Mouse (Mus musculus) hindbrain, embryonic 15.5 days (tissue): ENCODE data around the gene Mylip. TPM values are rescaled to one million over a fixed set of nuclear protein-coding genes. Genes with fewer than 3 reads are reported as not detected.

Experiments
- ATAC-seq: fragments of 200-750 bp; cut with Nextera tagmentation; 2 replicates; pipeline ENCODE4 v1.8.0; 2017; ENCODE audit warnings: low read depth, moderate number of reproducible peaks, moderate TSS enrichment; ENCODE audit not compliant: low FRiP score
- H3K27ac ChIP-seq: fragments of 300-500 bp; sonication (generic); replicated peaks from 2 replicates; pipeline ENCODE4 v1.5.1; 2015; ENCODE audit warnings: mild to moderate bottlenecking, inconsistent platforms
- H3K27me3 ChIP-seq: fragments of 300-500 bp; sonication (generic); 2 replicates; pipeline ENCODE4 v1.6.1; 2015; ENCODE audit warnings: control low read depth, inconsistent platforms
- H3K36me3 ChIP-seq: fragments of 300-500 bp; sonication (generic); 2 replicates; pipeline ENCODE4 v1.6.1; 2015; ENCODE audit warnings: control low read depth, inconsistent platforms
- H3K4me1 ChIP-seq: fragments of 300-500 bp; sonication (generic); replicated peaks from 2 replicates; pipeline ENCODE4 v1.6.1; 2015; ENCODE audit warnings: control low read depth, inconsistent platforms
- H3K4me2 ChIP-seq: fragments of 300-500 bp; sonication (generic); 2 replicates; pipeline ENCODE4 v1.6.1; 2015; ENCODE audit warnings: moderate library complexity, mild to moderate bottlenecking, inconsistent platforms
- H3K4me3 ChIP-seq: fragments of 300-500 bp; sonication (generic); 2 replicates; pipeline ENCODE4 v1.5.1; 2015; ENCODE audit warnings: mild to moderate bottlenecking, inconsistent platforms
- H3K9ac ChIP-seq: fragments of 300-500 bp; sonication (generic); 2 replicates; pipeline ENCODE4 v1.6.1; 2015; ENCODE audit warnings: inconsistent platforms
- H3K9me3 ChIP-seq: fragments of 300-500 bp; sonication (generic); 2 replicates; pipeline ENCODE4 v1.6.1; 2016; ENCODE audit warnings: control low read depth, inconsistent platforms
- WGBS: fragments of 180-500 bp; shearing (Covaris S2); methylation state at CpG from one replicate; pipeline ENCODE4 v1.1.7; 2015; 5-methylcytosine and 5-hydroxymethylcytosine counted together
- polyA plus RNA-seq: library from polyadenylated mRNA; unstranded; fragments of >200 nt; fragmentation: Nextera tagmentation; extraction: Ambion mirVana; gene quantifications from 2 replicates; pipeline ENCODE4 v1.2.1, GENCODE M21; 2015

Gene Mylip
- polyA plus RNA-seq, 1 experiment from 2014 or later = 7.3 TPM

DNA sequence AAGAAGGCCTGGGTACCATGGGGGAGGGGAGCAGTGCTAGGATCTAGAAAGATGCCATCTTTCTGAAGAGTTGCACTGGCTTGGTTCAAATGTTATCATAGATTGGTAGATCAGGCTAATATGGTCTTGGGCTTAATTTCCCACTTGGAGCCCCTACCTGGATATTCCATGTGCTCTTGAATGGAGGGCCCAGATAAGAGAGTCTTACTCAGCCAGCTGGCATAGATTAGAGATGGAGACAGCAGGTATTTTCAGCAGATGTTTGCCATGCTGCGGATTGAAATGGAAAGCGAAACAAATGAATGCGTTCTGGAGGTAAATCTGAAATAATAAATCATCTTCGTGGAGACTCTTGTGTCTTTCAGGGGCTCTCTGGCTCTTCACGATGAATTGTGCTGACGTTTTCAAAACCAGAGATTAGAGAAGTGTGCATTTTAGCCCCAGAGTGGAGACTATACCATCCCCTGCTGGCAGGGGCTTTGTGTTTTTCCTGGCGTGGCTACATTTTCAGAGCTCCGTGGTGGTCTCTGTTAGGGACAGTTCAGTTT is 4.8 kb downstream of the Mylip start:
- Histone ChIP-seq H3K9ac (no peak overlapping the region), H3K4me1 (peaks cover 47% of the 10 kb centered on the region), H3K4me2 (no peak overlapping the region), H3K27me3 (no peaks in the 10 kb centered on the region), H3K4me3 (no peak overlapping the region), H3K9me3 (no peaks in the 10 kb centered on the region), H3K27ac (no peak overlapping the region), H3K36me3 (no peaks in the 10 kb centered on the region)
- 54% methylated on average over 8 of the region's 8 CpGs for WGBS
- ATAC-seq = no peak

DNA sequence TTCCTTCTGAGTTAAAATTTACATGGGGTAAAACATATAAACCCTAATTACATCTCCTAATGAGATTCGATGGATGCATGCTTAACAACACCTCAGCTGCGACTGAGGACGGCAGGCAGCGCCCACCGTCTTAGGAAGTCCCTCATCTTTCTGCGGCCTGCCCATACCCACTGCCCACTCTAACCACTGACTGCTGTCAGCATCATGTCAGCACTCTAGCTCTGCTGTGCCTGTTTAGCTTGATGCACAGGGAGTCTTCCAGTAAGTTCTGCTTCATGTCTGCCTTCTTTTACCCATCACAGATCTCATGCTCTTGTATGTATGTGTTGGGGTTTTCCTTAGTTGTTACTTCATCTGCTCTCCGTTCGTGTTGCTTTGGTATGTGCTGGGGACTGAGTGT is 7.2 kb downstream of the Mylip start:
- WGBS = 83% methylated on average over 8 of the region's 8 CpGs
- H3K9ac ChIP-seq = no peak overlapping the region
- no peak overlapping the region for H3K27ac ChIP-seq
- H3K4me2 ChIP-seq = no peak overlapping the region
- H3K27me3 ChIP-seq = no peaks in the 10 kb centered on the region
- no peak for ATAC-seq
- H3K4me1 ChIP-seq = peaks cover 30% of the 10 kb centered on the region
- H3K4me3 ChIP-seq = no peak overlapping the region
- H3K9me3 ChIP-seq = no peaks in the 10 kb centered on the region
- no peaks in the 10 kb centered on the region for H3K36me3 ChIP-seq

GRCm38 (mm10) chr13:45397240-45397639 is 7.7 kb downstream of the Mylip start:
- H3K4me3 ChIP-seq = no peak overlapping the region
- H3K4me2 ChIP-seq = no peak overlapping the region
- ATAC-seq = no peak
- H3K4me1 ChIP-seq = peaks cover 26% of the 10 kb centered on the region
- H3K36me3 ChIP-seq = no peaks in the 10 kb centered on the region
- H3K9ac ChIP-seq = no peak overlapping the region
- 25% methylated on average over 5 of the region's 5 CpGs for WGBS
- no peaks in the 10 kb centered on the region for H3K27me3 ChIP-seq
- no peaks in the 10 kb centered on the region for H3K9me3 ChIP-seq
- H3K27ac ChIP-seq = no peak overlapping the region

GRCm38 (mm10) chr13:45397896-45398805 is 8.6 kb downstream of the Mylip start:
- no peak overlapping the region for H3K27ac ChIP-seq
- no peak for ATAC-seq
- H3K4me2 ChIP-seq = no peak overlapping the region
- no peak overlapping the region for H3K9ac ChIP-seq
- H3K9me3 ChIP-seq = no peaks in the 10 kb centered on the region
- H3K4me1 ChIP-seq = peaks cover 22% of the 10 kb centered on the region
- 67% methylated on average over 17 of the region's 21 CpGs for WGBS
- no peak overlapping the region for H3K4me3 ChIP-seq
- H3K36me3 ChIP-seq = no peaks in the 10 kb centered on the region
- H3K27me3 ChIP-seq = no peaks in the 10 kb centered on the region

DNA sequence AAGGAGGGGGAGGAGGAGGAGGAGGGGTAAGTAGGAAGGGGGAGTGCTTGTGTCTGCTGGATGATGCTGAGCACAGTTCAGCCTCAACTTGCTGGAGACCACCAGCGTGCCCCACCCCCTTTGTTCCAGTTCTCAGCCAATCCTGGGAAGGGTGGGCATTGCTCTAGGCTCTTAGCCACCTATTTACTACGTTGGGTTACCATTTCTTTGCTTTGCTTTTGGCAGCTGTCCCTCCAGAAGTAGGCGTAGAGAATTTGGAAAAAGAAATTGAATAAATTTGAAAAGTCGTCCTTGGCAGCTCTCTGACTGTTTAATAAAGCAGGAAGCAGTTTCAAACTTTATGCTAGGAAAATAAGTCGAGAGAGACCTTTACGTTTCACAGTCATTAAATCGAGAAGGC is 11.2 kb downstream of the Mylip start:
- no peaks in the 10 kb centered on the region for H3K27me3 ChIP-seq
- no peak overlapping the region for H3K4me2 ChIP-seq
- peaks cover 13% of the 10 kb centered on the region; the same call in 1 of the 2 replicates for H3K4me1 ChIP-seq
- no peak overlapping the region for H3K9ac ChIP-seq
- 0 out of 2 replicates have a peak, but pooled peaks cover 2% of the 10 kb centered on the region for H3K36me3 ChIP-seq
- H3K27ac ChIP-seq = no peak overlapping the region
- no peaks in the 10 kb centered on the region for H3K9me3 ChIP-seq
- 63% methylated on average over 7 of the region's 7 CpGs for WGBS
- ATAC-seq = no peak
- H3K4me3 ChIP-seq = no peak overlapping the region

GRCm38 (mm10) chr13:45401816-45402215 is 12.3 kb downstream of the Mylip start:
- H3K4me3 ChIP-seq = no peak overlapping the region
- 83% methylated on average over 7 of the region's 7 CpGs for WGBS
- H3K9me3 ChIP-seq = no peaks in the 10 kb centered on the region
- no peak overlapping the region for H3K27ac ChIP-seq
- no peak overlapping the region for H3K9ac ChIP-seq
- H3K36me3 ChIP-seq = peaks cover 13% of the 10 kb centered on the region; the same call in 1 of the 2 replicates
- H3K27me3 ChIP-seq = no peaks in the 10 kb centered on the region
- peaks cover 10% of the 10 kb centered on the region; the same call in 1 of the 2 replicates for H3K4me1 ChIP-seq
- no peak for ATAC-seq
- H3K4me2 ChIP-seq = no peak overlapping the region

GRCm38 (mm10) chr13:45402316-45403039 is 12.9 kb downstream of the Mylip start:
- WGBS = 81% methylated on average over 7 of the region's 7 CpGs
- no peaks in the 10 kb centered on the region for H3K27me3 ChIP-seq
- ATAC-seq = no peak
- H3K9ac ChIP-seq = no peak overlapping the region
- H3K4me2 ChIP-seq = no peak overlapping the region
- H3K9me3 ChIP-seq = no peaks in the 10 kb centered on the region
- H3K4me3 ChIP-seq = no peak overlapping the region
- H3K36me3 ChIP-seq = peaks cover 19% of the 10 kb centered on the region
- peaks cover 4% of the 10 kb centered on the region; the same call in 1 of the 2 replicates for H3K4me1 ChIP-seq
- no peak overlapping the region for H3K27ac ChIP-seq

- no peak for ATAC-seq
- Histone ChIP-seq H3K4me3 (no peak overlapping the region), H3K9me3 (no peaks in the 10 kb centered on the region), H3K4me2 (no peak overlapping the region), H3K4me1 (no peaks in the 10 kb centered on the region), H3K27ac (no peak overlapping the region), H3K27me3 (no peaks in the 10 kb centered on the region), H3K9ac (no peak overlapping the region), H3K36me3 (peaks cover 35% of the 10 kb centered on the region)
- 92% methylated on average over 6 of the region's 6 CpGs for WGBS
These were observed 14.7 kb downstream of the Mylip start for GRCm38 (mm10) chr13:45404269-45404668.

DNA sequence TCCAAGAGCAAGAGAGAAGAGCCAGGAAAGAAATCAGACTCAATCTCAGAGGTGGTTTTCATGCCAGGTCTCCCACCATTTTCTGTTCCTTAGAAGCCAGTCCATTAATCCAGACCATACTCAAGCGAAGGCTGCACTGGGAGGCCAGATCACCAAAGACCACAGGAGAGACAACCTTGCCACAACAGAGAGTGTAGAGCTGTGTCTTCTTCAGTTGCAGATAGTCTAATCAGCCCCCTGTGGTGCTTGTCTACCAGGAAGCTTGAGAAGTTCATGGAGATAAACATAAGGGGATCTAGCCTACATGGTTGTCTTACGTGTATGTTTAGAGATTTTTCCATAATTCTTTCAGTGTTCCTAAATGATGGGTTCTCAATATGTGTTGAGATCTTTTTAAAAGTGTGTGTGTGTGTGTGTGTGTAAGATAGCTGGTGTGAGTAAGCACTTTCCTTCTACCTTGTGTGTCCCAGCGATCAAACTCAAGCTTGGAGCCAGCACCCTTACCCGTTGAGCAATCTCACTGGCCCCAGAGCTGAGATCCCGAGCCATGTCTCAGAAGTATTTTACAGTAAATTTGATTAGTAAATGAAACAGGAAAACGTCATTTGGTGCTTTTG is 15.8 kb downstream of the Mylip start:
- 95% methylated on average over 6 of the region's 6 CpGs for WGBS
- no peak overlapping the region for H3K4me3 ChIP-seq
- H3K4me1 ChIP-seq = no peaks in the 10 kb centered on the region
- H3K4me2 ChIP-seq = no peak overlapping the region
- ATAC-seq = no peak
- H3K36me3 ChIP-seq = peaks cover 38% of the 10 kb centered on the region
- no peaks in the 10 kb centered on the region for H3K9me3 ChIP-seq
- no peak overlapping the region for H3K27ac ChIP-seq
- H3K9ac ChIP-seq = no peak overlapping the region
- no peaks in the 10 kb centered on the region for H3K27me3 ChIP-seq

DNA sequence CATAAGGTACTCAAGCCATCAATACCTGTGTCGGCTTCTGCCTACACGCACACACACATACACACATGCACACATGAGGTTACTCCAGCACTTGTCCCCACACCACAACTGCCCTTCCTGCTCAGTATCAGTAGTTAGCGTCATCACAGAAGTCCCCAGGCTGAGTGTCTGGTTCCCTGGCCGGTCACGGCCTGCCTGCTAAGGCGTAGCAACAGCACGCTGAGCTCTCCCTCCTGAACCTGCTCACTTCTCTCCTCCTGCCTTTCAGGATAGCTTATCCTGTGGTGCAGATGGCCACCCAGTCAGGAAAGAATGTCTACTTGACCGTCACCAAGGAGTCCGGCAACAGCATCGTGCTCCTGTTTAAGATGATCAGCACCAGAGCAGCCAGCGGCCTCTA is 16.7 kb downstream of the Mylip start:
- H3K27me3 ChIP-seq = no peaks in the 10 kb centered on the region
- no peaks in the 10 kb centered on the region for H3K9me3 ChIP-seq
- H3K27ac ChIP-seq = no peak overlapping the region
- no peak for ATAC-seq
- no peaks in the 10 kb centered on the region for H3K4me1 ChIP-seq
- peaks cover 42% of the 10 kb centered on the region for H3K36me3 ChIP-seq
- WGBS = 94% methylated on average over 11 of the region's 11 CpGs
- H3K9ac ChIP-seq = no peak overlapping the region
- no peak overlapping the region for H3K4me2 ChIP-seq
- H3K4me3 ChIP-seq = no peak overlapping the region

- no peak overlapping the region for H3K4me3 ChIP-seq
- no peaks in the 10 kb centered on the region for H3K9me3 ChIP-seq
- no peak for ATAC-seq
- H3K4me2 ChIP-seq = no peak overlapping the region
- peaks cover 44% of the 10 kb centered on the region for H3K36me3 ChIP-seq
- no peak overlapping the region for H3K27ac ChIP-seq
- H3K9ac ChIP-seq = no peak overlapping the region
- 85% methylated on average over 6 of the region's 6 CpGs for WGBS
- no peaks in the 10 kb centered on the region for H3K4me1 ChIP-seq
- H3K27me3 ChIP-seq = no peaks in the 10 kb centered on the region
These were observed 17.2 kb downstream of the Mylip start for GRCm38 (mm10) chr13:45406703-45407102.
